Mouse (Mus musculus) forebrain, postnatal 0 days (tissue): ENCODE measurements around the gene Atp1a2. TPM values are rescaled to one million over a fixed set of nuclear protein-coding genes. Genes with fewer than 3 reads are reported as not detected.
A peak's percentile ranks its signal among the peaks of the same experiment; 100 is the strongest.
"Not testable (repeated sequence)": the region's sequence is repeated elsewhere in the genome, so short reads cannot be mapped to it uniquely, and the experiment has no call there.

Experiments
- ATAC-seq: fragments of 200-750 bp; cut with Nextera tagmentation; 2 replicates; pipeline ENCODE4 v1.8.0; 2017; ENCODE audit warnings: mild to moderate bottlenecking, moderate library complexity
- DNase-seq: peaks from one replicate; pipeline ENCODE4 v3.0.0-alpha.2; 2015
- H3K27ac ChIP-seq: fragments of 300-500 bp; sonication (generic); 2 replicates; pipeline ENCODE4 v1.5.1; 2014; ENCODE audit warnings: low read depth, mild to moderate bottlenecking, antibody characterized with exemption, low read length, moderate library complexity, mixed read lengths
- H3K27me3 ChIP-seq: fragments of 300-500 bp; sonication (generic); 2 replicates; pipeline ENCODE4 v1.6.1; 2014; ENCODE audit warnings: mild to moderate bottlenecking, low read length, mixed read lengths; ENCODE audit not compliant: insufficient read depth
- H3K36me3 ChIP-seq: fragments of 300-500 bp; sonication (generic); 2 replicates; pipeline ENCODE4 v1.6.1; 2014; ENCODE audit warnings: mild to moderate bottlenecking, moderate library complexity; ENCODE audit not compliant: insufficient read depth
- H3K4me1 ChIP-seq: fragments of 300-500 bp; sonication (generic); 2 replicates; pipeline ENCODE4 v1.6.1; 2014; ENCODE audit warnings: antibody characterized with exemption; ENCODE audit not compliant: insufficient read depth
- H3K4me2 ChIP-seq: fragments of 300-500 bp; sonication (generic); 2 replicates; pipeline ENCODE4 v1.6.1; 2014; ENCODE audit warnings: low read depth, mild to moderate bottlenecking, moderate library complexity
- H3K4me3 ChIP-seq: fragments of 300-500 bp; sonication (generic); 2 replicates; pipeline ENCODE4 v1.5.1; 2014; ENCODE audit warnings: low read depth, low read length, mixed read lengths
- H3K9ac ChIP-seq: fragments of 300-500 bp; sonication (generic); 2 replicates; pipeline ENCODE4 v1.6.1; 2014; ENCODE audit warnings: mild to moderate bottlenecking
- H3K9me3 ChIP-seq: fragments of 300-500 bp; sonication (generic); 2 replicates; pipeline ENCODE4 v1.6.1; 2016; ENCODE audit warnings: low read length
- CTCF ChIP-seq: sonication (generic); IDR thresholded peaks from 2 replicates; pipeline ENCODE4 v1.5.1; 2016; ENCODE audit warnings: antibody characterized with exemption, control low read depth, low read depth
- WGBS: fragments of 180-500 bp; shearing (Covaris S2); extraction: QIAGEN DNeasy Blood & Tissue Kit; methylation state at CpG from one replicate; pipeline ENCODE4 v1.1.7; 2014; 5-methylcytosine and 5-hydroxymethylcytosine counted together
- polyA plus RNA-seq: library from polyadenylated mRNA; unstranded; fragments of >200 nt; fragmentation: Nextera tagmentation; extraction: Ambion mirVana; gene quantifications from 2 replicates; pipeline ENCODE4 v1.2.1, GENCODE M21; 2015
- total RNA-seq: library from RNA; depleted of rRNA; stranded (reverse); fragments of >200 nt; gene quantifications from 2 replicates; pipeline ENCODE4 v1.2.3, GENCODE M21; 2014; rRNA removed

The Atp1a2 gene
- total and polyA plus RNA-seq, 2 experiments from 2014 or later: 75.2 to 294 TPM

DNA sequence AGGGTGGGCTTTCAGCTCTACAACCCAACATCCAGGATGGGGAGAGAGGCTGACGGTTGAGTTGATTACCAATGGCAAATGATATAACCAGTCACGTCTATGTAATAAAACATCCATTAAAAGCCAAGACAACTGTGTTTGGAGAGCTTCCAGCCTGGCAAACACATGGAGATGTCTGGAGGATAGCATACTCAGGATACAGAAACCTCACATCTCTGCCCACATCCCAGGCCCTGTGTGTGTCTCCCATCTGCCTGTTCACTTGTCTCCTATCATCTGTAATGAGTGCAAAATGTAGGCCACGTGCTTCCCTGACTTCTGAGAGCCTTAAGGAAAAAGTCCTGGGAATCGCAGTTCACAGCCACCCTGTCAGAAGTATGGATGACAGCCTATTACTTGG lies 50.6 kb downstream of the Atp1a2 start:
- no peak overlapping the region for H3K4me3 ChIP-seq
- DNase-seq: no peak
- 48% methylated on average over 4 of the region's 4 CpGs for WGBS
- no peaks in the 10 kb centered on the region for H3K9me3 ChIP-seq
- no peak overlapping the region for H3K4me2 ChIP-seq
- no peak overlapping the region for H3K9ac ChIP-seq
- H3K27ac ChIP-seq: no peak overlapping the region
- no peaks in the 10 kb centered on the region for H3K4me1 ChIP-seq
- no peaks in the 10 kb centered on the region for H3K27me3 ChIP-seq
- no peak for ATAC-seq
- no peak for TF ChIP-seq CTCF
- H3K36me3 ChIP-seq: no peaks in the 10 kb centered on the region

DNA sequence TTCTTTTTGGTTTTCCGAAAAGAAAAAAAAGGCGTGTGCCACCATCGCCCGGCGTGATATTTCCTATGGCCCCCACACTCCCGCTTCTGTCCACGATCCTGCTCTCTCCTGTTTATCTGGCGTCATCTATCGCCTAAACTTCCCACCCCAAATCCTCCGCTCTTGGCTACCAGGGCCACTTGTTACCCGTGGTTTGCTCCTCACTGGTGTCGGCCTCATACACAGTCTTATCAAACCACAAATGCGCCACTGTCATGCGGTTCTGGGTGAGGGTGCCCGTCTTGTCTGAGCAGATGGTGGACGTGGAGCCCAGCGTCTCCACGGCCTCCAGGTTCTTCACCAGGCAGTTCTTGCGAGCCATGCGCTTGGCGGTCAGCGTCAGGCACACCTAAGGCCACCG lies 53.2 kb downstream of the Atp1a2 start:
- DNase-seq, H3K36me3 ChIP-seq, H3K9me3 ChIP-seq, H3K27ac ChIP-seq, H3K9ac ChIP-seq, H3K4me1 ChIP-seq, H3K27me3 ChIP-seq, H3K4me3 ChIP-seq, ATAC-seq, H3K4me2 ChIP-seq: not testable (repeated sequence)
- 68% methylated on average over 23 of the region's 23 CpGs for WGBS

DNA sequence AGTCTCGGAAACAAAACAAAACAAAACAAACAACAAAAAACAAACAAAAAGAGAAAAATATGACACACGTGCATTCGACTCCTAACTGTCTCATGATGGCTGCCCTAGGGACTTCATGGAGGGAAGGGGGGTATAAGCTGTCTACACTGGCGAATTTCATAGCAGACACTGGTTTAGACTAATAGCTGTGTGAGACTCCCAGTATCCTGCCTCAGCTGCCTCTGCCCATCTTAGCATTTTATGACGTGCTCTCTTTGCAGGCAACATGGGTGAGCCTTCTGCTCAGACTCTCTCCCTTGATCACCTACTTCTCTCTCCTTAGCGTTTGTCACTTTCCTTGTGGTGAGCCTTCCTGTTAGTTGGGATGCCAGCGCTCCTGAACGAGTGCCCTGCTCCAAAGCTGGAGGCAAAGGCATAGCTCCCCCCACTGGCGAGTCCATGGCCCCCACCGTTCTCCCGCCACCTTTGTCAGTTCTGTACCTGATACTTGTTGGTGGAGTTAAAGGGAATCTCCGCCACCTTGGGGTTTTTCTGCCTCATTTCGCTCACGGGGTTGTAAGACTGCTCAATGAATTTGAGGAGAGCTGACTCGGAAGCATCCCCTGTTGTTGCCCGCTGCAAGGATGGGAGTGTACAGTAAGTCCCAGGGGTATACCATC lies 54.2 kb downstream of the Atp1a2 start:
- DNase-seq (no peak), ATAC-seq (no peak)
- WGBS: 32% methylated on average over 16 of the region's 16 CpGs
- peak; percentile 27 for TF ChIP-seq CTCF
- no peaks in the 10 kb centered on the region for H3K4me1 ChIP-seq
- H3K4me2 ChIP-seq: no peak overlapping the region
- no peak overlapping the region for H3K27ac ChIP-seq
- no peaks in the 10 kb centered on the region for H3K9me3 ChIP-seq
- no peak overlapping the region for H3K9ac ChIP-seq
- no peak overlapping the region for H3K4me3 ChIP-seq
- no peaks in the 10 kb centered on the region for H3K27me3 ChIP-seq
- no peaks in the 10 kb centered on the region for H3K36me3 ChIP-seq

DNA sequence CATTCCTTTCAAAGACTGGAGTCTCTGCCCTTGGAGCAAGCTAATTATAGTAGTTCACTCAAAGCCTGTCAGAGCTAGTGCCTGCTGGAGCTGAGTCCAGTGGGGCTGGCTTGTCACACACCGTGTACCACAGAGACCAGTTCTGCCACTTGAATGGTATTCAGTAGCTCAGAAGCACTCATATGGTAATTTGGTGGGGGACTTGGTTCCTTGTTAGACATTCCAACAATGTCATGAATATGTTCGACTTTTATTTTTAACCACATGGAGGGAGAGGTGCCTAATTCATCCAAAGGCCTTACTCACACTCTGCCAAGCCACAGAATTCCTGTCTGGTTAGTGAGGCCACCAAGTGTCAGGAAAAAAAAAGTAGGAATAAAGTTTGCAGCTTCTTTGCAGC lies 55.5 kb downstream of the Atp1a2 start:
- Histone ChIP-seq H3K27ac (no peak overlapping the region; the same call in 1 of the 2 replicates), H3K4me1 (no peaks in the 10 kb centered on the region), H3K27me3 (no peaks in the 10 kb centered on the region), H3K9ac (no peak overlapping the region), H3K9me3 (no peaks in the 10 kb centered on the region), H3K4me2 (no peak overlapping the region), H3K4me3 (no peak overlapping the region), H3K36me3 (no peaks in the 10 kb centered on the region)
- TF ChIP-seq CTCF: no peak
- 7% methylated on average over 2 of the region's 2 CpGs for WGBS
- peak; percentile 92 for ATAC-seq
- peak; percentile 43 for DNase-seq

DNA sequence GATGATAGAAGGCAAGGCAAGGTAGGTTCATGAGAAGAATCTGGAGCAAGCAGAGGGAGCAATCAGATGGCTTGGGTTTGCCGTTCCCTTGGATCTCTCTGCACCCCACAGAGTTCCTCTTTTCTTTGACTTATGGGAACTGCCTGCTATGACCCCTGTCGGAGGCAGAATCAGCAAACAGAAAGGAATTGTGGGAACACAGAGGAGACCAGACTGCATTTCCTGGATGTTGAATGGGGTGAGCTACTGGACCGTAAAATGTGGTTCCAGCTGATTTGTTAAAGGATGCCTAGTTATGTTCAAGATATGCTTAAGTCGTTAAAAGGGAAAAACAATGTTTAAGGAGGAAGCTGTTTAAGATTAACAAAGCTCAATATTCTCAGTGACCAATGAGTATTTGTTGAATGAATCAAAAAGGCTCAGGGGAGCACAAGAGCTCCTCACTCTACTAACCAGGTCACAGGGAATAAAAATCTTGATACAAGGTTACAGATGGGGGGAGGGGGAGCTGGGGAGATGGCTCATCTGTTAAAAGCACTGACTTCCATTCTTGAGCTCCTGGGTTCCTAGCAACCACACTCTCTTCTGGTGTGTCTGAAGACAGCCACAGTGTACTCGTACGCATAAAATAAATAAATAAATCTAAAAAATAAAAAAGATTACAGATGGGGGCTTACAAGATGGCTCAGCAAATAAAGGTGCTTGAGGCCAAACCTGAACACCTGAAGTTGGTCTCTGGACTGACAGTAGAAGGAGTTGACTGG lies 56.7 kb downstream of the Atp1a2 start:
- no peak for TF ChIP-seq CTCF
- Histone ChIP-seq H3K36me3 (no peaks in the 10 kb centered on the region), H3K4me3 (no peak overlapping the region), H3K27ac (no peak overlapping the region; the same call in 1 of the 2 replicates), H3K4me2 (no peak overlapping the region), H3K9me3 (no peaks in the 10 kb centered on the region), H3K4me1 (no peaks in the 10 kb centered on the region), H3K9ac (no peak overlapping the region), H3K27me3 (no peaks in the 10 kb centered on the region)
- no peak for ATAC-seq
- no peak for DNase-seq
- whole genome bisulfite sequencing: 30% methylated on average over 6 of the region's 6 CpGs

DNA sequence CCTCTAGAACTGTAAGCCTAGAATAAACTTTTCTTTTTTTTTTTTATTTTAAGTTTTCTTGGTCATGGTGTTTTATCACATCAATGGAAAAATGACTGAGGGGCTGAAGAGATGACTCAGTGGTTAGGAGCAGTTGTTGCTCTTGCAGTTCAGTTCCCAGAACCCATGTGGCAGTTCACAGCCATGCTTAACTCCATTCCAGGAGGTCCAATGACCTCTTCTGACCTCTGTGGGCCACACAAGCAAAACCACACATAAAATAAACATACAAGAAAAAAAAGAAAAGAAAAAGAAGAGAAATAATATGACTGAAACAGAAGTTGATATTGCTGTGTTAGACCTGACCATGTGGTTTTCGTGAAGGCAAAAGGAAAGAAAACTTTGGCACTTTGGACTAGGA lies 68.6 kb downstream of the Atp1a2 start:
- H3K9me3 ChIP-seq: no peaks in the 10 kb centered on the region
- no peaks in the 10 kb centered on the region for H3K36me3 ChIP-seq
- no peaks in the 10 kb centered on the region for H3K4me1 ChIP-seq
- no peak overlapping the region for H3K9ac ChIP-seq
- no peak for TF ChIP-seq CTCF
- DNase-seq: no peak
- ATAC-seq: no peak
- no peaks in the 10 kb centered on the region for H3K27me3 ChIP-seq
- H3K4me2 ChIP-seq: no peak overlapping the region
- WGBS: 95% methylated on average over 1 of the region's 1 CpGs
- no peak overlapping the region for H3K27ac ChIP-seq
- no peak overlapping the region for H3K4me3 ChIP-seq

DNA sequence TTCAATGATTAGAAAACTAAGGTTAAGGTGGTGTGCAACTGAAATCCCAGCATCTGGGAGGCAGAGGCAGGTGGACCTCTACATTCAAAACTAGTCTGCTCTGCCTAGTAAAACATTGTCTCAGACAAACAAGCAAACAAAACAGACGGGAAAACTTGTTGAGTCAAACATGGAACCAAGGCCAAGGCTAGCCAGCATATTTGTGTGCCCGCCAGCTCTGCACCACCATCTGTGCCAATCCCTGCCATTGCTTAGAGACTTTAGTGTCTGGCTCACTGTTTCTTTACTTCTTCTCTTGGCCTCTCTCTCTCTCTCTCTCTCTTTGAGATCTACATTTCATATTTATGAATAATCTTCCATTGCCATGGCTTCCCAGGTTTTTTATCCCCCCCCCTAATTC lies 69.7 kb downstream of the Atp1a2 start:
- Histone ChIP-seq H3K4me2 (no peak overlapping the region), H3K9ac (no peak overlapping the region), H3K27ac (no peak overlapping the region), H3K36me3 (no peaks in the 10 kb centered on the region), H3K27me3 (no peaks in the 10 kb centered on the region), H3K9me3 (no peaks in the 10 kb centered on the region), H3K4me1 (no peaks in the 10 kb centered on the region), H3K4me3 (no peak overlapping the region)
- ATAC-seq (peak; percentile 61; the same call in 1 of the 2 replicates), DNase-seq (peak; percentile 65)
- WGBS: 43% methylated on average over 2 of the region's 2 CpGs
- no peak for TF ChIP-seq CTCF

Other genes starting within 250 kb of the Atp1a2 start
- gene Nhlh1, start 240.5 kb downstream of the Atp1a2 start, total RNA-seq: 0.95 and 1.0 TPM in 2 replicates
- gene Nhlh1, start 240.5 kb downstream of the Atp1a2 start, polyA plus RNA-seq: 0.20 and 0.47 TPM in 2 replicates
- gene Copa, start 215.5 kb downstream of the Atp1a2 start, total RNA-seq: 199 and 241 TPM in 2 replicates
- 127 and 151 TPM in 2 replicates for gene Copa, start 215.5 kb downstream of the Atp1a2 start, polyA plus RNA-seq
- gene Ncstn, start 215.3 kb downstream of the Atp1a2 start, total RNA-seq: 61.9 and 73.1 TPM in 2 replicates
- gene Ncstn, start 215.3 kb downstream of the Atp1a2 start, polyA plus RNA-seq: 77.1 and 93.9 TPM in 2 replicates
- gene Pex19, start 171.3 kb downstream of the Atp1a2 start, total RNA-seq: 150 and 161 TPM in 2 replicates
- 130 and 136 TPM in 2 replicates for gene Pex19, start 171.3 kb downstream of the Atp1a2 start, polyA plus RNA-seq
- 66.8 and 76.8 TPM in 2 replicates for gene Dcaf8, start 150.0 kb downstream of the Atp1a2 start, total RNA-seq
- gene Dcaf8, start 150.0 kb downstream of the Atp1a2 start, polyA plus RNA-seq: 49.4 and 62.7 TPM in 2 replicates
- 265 and 281 TPM in 2 replicates for gene Pea15a, start 91.3 kb downstream of the Atp1a2 start, total RNA-seq
- gene Pea15a, start 91.3 kb downstream of the Atp1a2 start, polyA plus RNA-seq: 412 and 475 TPM in 2 replicates
- 0.76 and 2.2 TPM in 2 replicates for gene Casq1, start 78.2 kb downstream of the Atp1a2 start, total RNA-seq
- 3.3 and 3.5 TPM in 2 replicates for gene Casq1, start 78.2 kb downstream of the Atp1a2 start, polyA plus RNA-seq
- not detected in 2 replicates for gene Atp1a4, start 39.6 kb downstream of the Atp1a2 start, total RNA-seq
- not detected in 2 replicates for gene Atp1a4, start 39.6 kb downstream of the Atp1a2 start, polyA plus RNA-seq
- gene Igsf8, start 36.4 kb downstream of the Atp1a2 start, total RNA-seq: 117 and 136 TPM in 2 replicates
- gene Igsf8, start 36.4 kb downstream of the Atp1a2 start, polyA plus RNA-seq: 110 and 113 TPM in 2 replicates
- 7.5 and 8.6 TPM in 2 replicates for gene Kcnj9, start 31.3 kb upstream of the Atp1a2 start, total RNA-seq
- gene Kcnj9, start 31.3 kb upstream of the Atp1a2 start, polyA plus RNA-seq: 2.9 and 4.8 TPM in 2 replicates
- gene Kcnj10, start 43.1 kb upstream of the Atp1a2 start, total RNA-seq: 3.2 and 4.1 TPM in 2 replicates
- gene Kcnj10, start 43.1 kb upstream of the Atp1a2 start, polyA plus RNA-seq: 1.4 and 2.9 TPM in 2 replicates
- 10.4 and 14.5 TPM in 2 replicates for gene Pigm, start 78.5 kb upstream of the Atp1a2 start, total RNA-seq
- gene Pigm, start 78.5 kb upstream of the Atp1a2 start, polyA plus RNA-seq: 1.9 and 2.3 TPM in 2 replicates
- gene Slamf9, start 177.3 kb upstream of the Atp1a2 start, total RNA-seq: 0.15 and 0.43 TPM in 2 replicates
- gene Slamf9, start 177.3 kb upstream of the Atp1a2 start, polyA plus RNA-seq: 0.21 and 0.30 TPM in 2 replicates
- 35.3 and 36.2 TPM in 2 replicates for gene Igsf9, start 183.7 kb upstream of the Atp1a2 start, total RNA-seq
- gene Igsf9, start 183.7 kb upstream of the Atp1a2 start, polyA plus RNA-seq: 13.3 and 25.6 TPM in 2 replicates
- gene Tagln2, start 202.0 kb upstream of the Atp1a2 start, total RNA-seq: 31.5 and 33.8 TPM in 2 replicates
- 42.8 and 48.5 TPM in 2 replicates for gene Tagln2, start 202.0 kb upstream of the Atp1a2 start, polyA plus RNA-seq
- gene Cfap45, start 222.7 kb upstream of the Atp1a2 start, total RNA-seq: 3.0 and 5.1 TPM in 2 replicates
- gene Cfap45, start 222.7 kb upstream of the Atp1a2 start, polyA plus RNA-seq: 3.9 and 5.5 TPM in 2 replicates